Mouse (Mus musculus) mouse embryonic stem cell (cell line): ENCODE results near the gene Igfbp2.

Experiments
- in situ Hi-C, 2 experiments: fragments of 300-500 bp; cut with MboI; formaldehyde crosslinking; loops; 1 replicate in 1 of 2; 3 replicates in 1 of 2; pipeline ENCODE4 v1.14.3; 2019 to 2020; ENCODE audit warnings: low sequenced_read_pairs in 2 of 2, low pct_unique_long_range_greater_than_20kb in 1 of 2, mixed read lengths in 1 of 2; ENCODE audit not compliant: unreplicated experiment in 1 of 2

Gene Igfbp2

GRCm38 (mm10) chr1:72865900-72866299 is 41.6 kb downstream of the Igfbp2 start:
- in situ Hi-C loops: loop anchor here in 1 of 2 experiments (10.0 to 25.0 kb wide), 2 partner anchors 771 to 989 kb away; no protein-coding TSS in a partner anchor

- in situ Hi-C loops: loop anchor here in 1 of 2 experiments (10.0 to 25.0 kb wide), 2 partner anchors 771 to 988 kb away; no protein-coding TSS in a partner anchor
Measured at GRCm38 (mm10) chr1:72866417-72866816, 42.1 kb downstream of the Igfbp2 start.

- in situ Hi-C loops: loop anchor here in 1 of 2 experiments (10.0 to 25.0 kb wide), 2 partner anchors 770 to 987 kb away; no protein-coding TSS in a partner anchor
Measured at GRCm38 (mm10) chr1:72867346-72867745, 43.0 kb downstream of the Igfbp2 start.

- in situ Hi-C loops: loop anchor here in 1 of 2 experiments (10.0 to 25.0 kb wide), 2 partner anchors 769 to 986 kb away; no protein-coding TSS in a partner anchor
Measured at GRCm38 (mm10) chr1:72868429-72869215, 44.3 kb downstream of the Igfbp2 start.

- in situ Hi-C loops: loop anchor here in 1 of 2 experiments (10.0 to 25.0 kb wide), 2 partner anchors 768 to 986 kb away; no protein-coding TSS in a partner anchor
Measured at GRCm38 (mm10) chr1:72869275-72869674, 45.0 kb downstream of the Igfbp2 start.

- in situ Hi-C loops: loop anchor here in 1 of 2 experiments (10.0 to 25.0 kb wide), 4 partner anchors 405 to 985 kb away; no protein-coding TSS in a partner anchor
Measured at GRCm38 (mm10) chr1:72869681-72870614, 45.6 kb downstream of the Igfbp2 start.

GRCm38 (mm10) chr1:72870615-72871336 is 46.5 kb downstream of the Igfbp2 start:
- in situ Hi-C loops: loop anchor here in 1 of 2 experiments (10.0 to 25.0 kb wide), 3 partner anchors 404 to 954 kb away; no protein-coding TSS in a partner anchor

GRCm38 (mm10) chr1:72871337-72871696 is 47.0 kb downstream of the Igfbp2 start:
- in situ Hi-C loops: loop anchor here in 1 of 2 experiments (10.0 to 25.0 kb wide), 3 partner anchors 403 to 953 kb away; no protein-coding TSS in a partner anchor

- in situ Hi-C loops: loop anchor here in 1 of 2 experiments (10.0 to 25.0 kb wide), 3 partner anchors 403 to 953 kb away; no protein-coding TSS in a partner anchor
Measured at GRCm38 (mm10) chr1:72871697-72872411, 47.6 kb downstream of the Igfbp2 start.

- in situ Hi-C loops: loop anchor here in 1 of 2 experiments (10.0 to 25.0 kb wide), 3 partner anchors 402 to 952 kb away; no protein-coding TSS in a partner anchor
Measured at GRCm38 (mm10) chr1:72872521-72872920, 48.2 kb downstream of the Igfbp2 start.

- in situ Hi-C loops: loop anchor here in 1 of 2 experiments (10.0 to 25.0 kb wide), 3 partner anchors 402 to 952 kb away; no protein-coding TSS in a partner anchor
Measured at GRCm38 (mm10) chr1:72873078-72873477, 48.8 kb downstream of the Igfbp2 start.

- in situ Hi-C loops: loop anchor here in 1 of 2 experiments (10.0 to 25.0 kb wide), 3 partner anchors 401 to 951 kb away; no protein-coding TSS in a partner anchor
Measured at GRCm38 (mm10) chr1:72873511-72874286, 49.4 kb downstream of the Igfbp2 start.

GRCm38 (mm10) chr1:72874287-72875211 is 50.2 kb downstream of the Igfbp2 start, which contains the start of gene Igfbp5:
Igfbp5 (minus strand) TSS chr1:72874884.
- in situ Hi-C loops: loop anchor here (10.0 to 25.0 kb wide), 5 partner anchors 388 to 950 kb away; no protein-coding TSS in a partner anchor

- in situ Hi-C loops: loop anchor here (10.0 to 25.0 kb wide), 4 partner anchors 387 to 949 kb away; no protein-coding TSS in a partner anchor
Measured at GRCm38 (mm10) chr1:72875708-72876107, 51.4 kb downstream of the Igfbp2 start.

- in situ Hi-C loops: loop anchor here (10.0 to 25.0 kb wide), 4 partner anchors 386 to 949 kb away; no protein-coding TSS in a partner anchor
Measured at GRCm38 (mm10) chr1:72876111-72876510, 51.8 kb downstream of the Igfbp2 start.
